Mouse (Mus musculus): ENCODE data around the gene Slc25a30. TPM values are rescaled to one million over a fixed set of nuclear protein-coding genes. Genes with fewer than 3 reads are reported as not detected.
A peak's percentile ranks its signal among the peaks of the same experiment; 100 is the strongest.
"Not testable (repeated sequence)": the region's sequence is repeated elsewhere in the genome, so short reads cannot be mapped to it uniquely, and the experiment has no call there.

The Slc25a30 gene
- polyA plus RNA-seq, 1 experiment from 2014 or later = 9.6 TPM

DNA sequence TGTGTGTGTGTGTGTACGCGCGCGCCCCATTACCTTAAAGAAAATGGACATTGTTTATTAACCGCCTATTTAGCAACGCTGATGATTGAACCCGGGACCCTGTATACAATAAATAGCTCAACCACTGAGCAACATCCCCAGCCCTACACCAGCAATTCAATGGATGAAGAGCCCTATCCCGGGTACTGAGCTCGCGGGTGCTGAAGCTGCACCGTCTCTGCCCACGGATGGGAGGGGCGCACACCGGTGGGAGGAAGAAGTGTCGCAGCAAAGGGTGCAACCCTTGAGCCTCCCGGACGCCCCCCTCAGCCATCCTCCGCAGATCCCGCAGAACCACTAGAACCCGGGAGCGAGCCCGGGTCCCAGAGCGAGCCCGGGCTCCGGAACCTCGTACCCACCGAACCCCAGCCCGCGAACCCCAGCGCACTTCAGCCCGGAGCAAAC is 391 bp downstream of the Slc25a30 start:
- ATAC-seq (ENCODE audit: low FRiP score, low TSS enrichment) = peak; percentile 66
- H3K9me3 ChIP-seq (ENCODE audit: control insufficient read depth, low read length) = no peaks in the 10 kb centered on the region
- no peaks in the 10 kb centered on the region for H3K36me3 ChIP-seq (ENCODE audit: control insufficient read depth, insufficient read depth, low read length)
- peak overlapping the region; percentile 77 for H3K4me3 ChIP-seq (ENCODE audit: low read length)
- H3K9ac ChIP-seq (ENCODE audit: low read depth, low read length) = peak overlapping the region; percentile 65
- H3K27ac ChIP-seq (ENCODE audit: low read depth, low read length) = peak overlapping the region; percentile 49; the same call in 1 of the 2 replicates
- peaks cover 10% of the 10 kb centered on the region for H3K27me3 ChIP-seq (ENCODE audit: control insufficient read depth, insufficient read depth, low read length)
- peak overlapping the region; percentile 77 for H3K4me2 ChIP-seq (replicated peaks; ENCODE audit: low read depth, low read length)
- under 1% methylated on average over 31 of the region's 31 CpGs for WGBS
- H3K4me1 ChIP-seq (ENCODE audit: control insufficient read depth, insufficient read depth, low read length) = no peaks in the 10 kb centered on the region

DNA sequence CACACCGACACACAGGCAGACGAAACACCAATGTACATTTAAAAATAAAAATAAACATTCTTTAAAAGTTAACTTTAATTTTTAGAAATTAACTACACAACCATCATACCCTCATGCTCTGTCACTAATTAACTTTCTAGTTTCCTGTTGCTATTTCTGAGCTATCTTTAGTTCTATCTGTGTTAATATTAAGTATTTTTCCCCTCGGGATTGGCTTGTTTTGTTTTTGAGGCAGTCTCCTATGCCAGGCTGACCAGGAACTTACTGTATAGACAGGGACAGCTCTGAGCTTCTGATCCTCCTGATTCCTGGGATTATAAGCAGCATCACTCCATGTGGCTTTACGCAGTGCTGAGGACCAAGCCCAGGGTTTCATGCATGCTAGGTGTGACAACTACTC is 6.9 kb downstream of the Slc25a30 start:
- H3K4me1 ChIP-seq (ENCODE audit: control insufficient read depth, insufficient read depth, low read length) = no peaks in the 10 kb centered on the region
- H3K9ac ChIP-seq (ENCODE audit: low read depth, low read length) = no peak overlapping the region
- no peaks in the 10 kb centered on the region for H3K9me3 ChIP-seq (ENCODE audit: control insufficient read depth, low read length)
- H3K27me3 ChIP-seq (ENCODE audit: control insufficient read depth, insufficient read depth, low read length) = no peaks in the 10 kb centered on the region
- no peak overlapping the region for H3K27ac ChIP-seq (ENCODE audit: low read depth, low read length)
- ATAC-seq (ENCODE audit: low FRiP score, low TSS enrichment) = no peak
- 0 out of 2 replicates have a peak, but pooled peaks cover 2% of the 10 kb centered on the region for H3K36me3 ChIP-seq (ENCODE audit: control insufficient read depth, insufficient read depth, low read length)
- H3K4me3 ChIP-seq (ENCODE audit: low read length) = no peak overlapping the region
- no peak overlapping the region for H3K4me2 ChIP-seq (replicated peaks; ENCODE audit: low read depth, low read length)
- 88% methylated on average over 4 of the region's 4 CpGs for WGBS

DNA sequence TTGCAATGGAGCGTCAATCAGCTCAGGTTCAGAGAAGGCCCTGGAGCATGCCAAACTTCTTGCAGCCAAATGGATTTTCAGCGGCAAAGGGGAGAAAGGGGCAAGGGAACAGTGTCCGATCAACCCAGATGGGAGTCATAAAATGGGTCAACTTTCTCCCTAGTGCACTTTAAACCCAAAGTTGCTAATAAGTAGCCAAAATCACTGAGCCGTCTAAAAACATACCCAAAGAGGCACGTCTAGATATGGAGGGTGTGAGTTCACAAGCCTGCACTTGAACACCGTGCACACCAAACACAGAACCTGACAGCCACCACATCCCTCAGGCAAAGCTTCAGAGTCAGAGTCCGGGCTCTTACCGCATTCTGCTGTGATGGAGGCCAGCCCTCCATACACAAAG is 10.2 kb downstream of the Slc25a30 start:
- no peak overlapping the region for H3K9ac ChIP-seq (ENCODE audit: low read depth, low read length)
- H3K4me3 ChIP-seq (ENCODE audit: low read length) = no peak overlapping the region
- no peaks in the 10 kb centered on the region for H3K9me3 ChIP-seq (ENCODE audit: control insufficient read depth, low read length)
- no peaks in the 10 kb centered on the region for H3K27me3 ChIP-seq (ENCODE audit: control insufficient read depth, insufficient read depth, low read length)
- WGBS = 67% methylated on average over 8 of the region's 8 CpGs
- 0 out of 2 replicates have a peak, but pooled peaks cover 5% of the 10 kb centered on the region for H3K4me1 ChIP-seq (ENCODE audit: control insufficient read depth, insufficient read depth, low read length)
- no peak for ATAC-seq (ENCODE audit: low FRiP score, low TSS enrichment)
- H3K36me3 ChIP-seq (ENCODE audit: control insufficient read depth, insufficient read depth, low read length) = 0 out of 2 replicates have a peak, but pooled peaks cover 2% of the 10 kb centered on the region
- no peak overlapping the region for H3K27ac ChIP-seq (ENCODE audit: low read depth, low read length)
- no peak overlapping the region for H3K4me2 ChIP-seq (replicated peaks; ENCODE audit: low read depth, low read length)

DNA sequence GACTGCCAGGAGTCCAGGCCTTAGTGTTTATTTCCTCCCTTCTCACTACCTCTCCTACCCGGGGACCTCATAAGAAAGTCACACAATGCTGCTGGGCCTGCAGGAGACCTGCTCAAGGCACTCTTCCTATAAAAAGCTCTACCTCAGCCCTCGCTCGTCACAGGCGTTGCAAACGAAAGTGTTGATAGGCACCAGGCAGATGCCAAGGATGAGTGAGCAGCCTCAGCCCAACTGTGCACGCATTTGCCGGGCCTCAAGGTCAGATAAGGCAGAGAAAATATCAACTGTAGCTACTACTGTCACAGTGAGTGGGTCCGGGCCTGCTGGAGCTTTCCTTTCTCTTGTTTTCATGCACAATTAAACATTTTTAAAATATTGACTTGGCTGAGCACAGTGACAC is 13.4 kb downstream of the Slc25a30 start:
- no peak overlapping the region for H3K27ac ChIP-seq (ENCODE audit: low read depth, low read length)
- H3K4me1 ChIP-seq (ENCODE audit: control insufficient read depth, insufficient read depth, low read length) = 0 out of 2 replicates have a peak, but pooled peaks cover 5% of the 10 kb centered on the region
- H3K4me3 ChIP-seq (ENCODE audit: low read length) = no peak overlapping the region
- H3K4me2 ChIP-seq (replicated peaks; ENCODE audit: low read depth, low read length) = no peak overlapping the region
- WGBS = 43% methylated on average over 8 of the region's 8 CpGs
- ATAC-seq (ENCODE audit: low FRiP score, low TSS enrichment) = peak; percentile 45
- no peaks in the 10 kb centered on the region for H3K9me3 ChIP-seq (ENCODE audit: control insufficient read depth, low read length)
- no peaks in the 10 kb centered on the region for H3K27me3 ChIP-seq (ENCODE audit: control insufficient read depth, insufficient read depth, low read length)
- no peak overlapping the region for H3K9ac ChIP-seq (ENCODE audit: low read depth, low read length)
- H3K36me3 ChIP-seq (ENCODE audit: control insufficient read depth, insufficient read depth, low read length) = peaks cover 7% of the 10 kb centered on the region; the same call in 1 of the 2 replicates

DNA sequence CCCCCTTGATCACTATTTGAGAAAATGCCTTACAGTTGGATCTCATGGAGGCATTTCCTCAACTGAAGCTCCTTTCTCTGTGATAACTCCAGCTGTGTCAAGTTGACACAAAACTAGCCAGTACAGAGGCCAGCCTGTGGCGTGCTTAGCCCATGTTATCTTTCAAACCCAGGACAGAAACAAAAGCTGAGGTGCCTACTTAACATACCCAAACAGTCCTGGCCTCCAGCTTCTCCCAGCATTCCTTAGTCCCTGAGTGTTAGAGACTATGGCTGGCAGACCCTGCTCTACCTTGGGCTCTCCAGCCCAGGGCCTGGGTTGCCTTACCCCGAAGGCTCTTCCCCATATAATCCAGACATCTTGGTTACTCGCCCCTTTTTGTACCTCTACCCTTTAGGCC is 14.4 kb downstream of the Slc25a30 start:
- H3K4me1 ChIP-seq (ENCODE audit: control insufficient read depth, insufficient read depth, low read length); H3K9ac ChIP-seq (ENCODE audit: low read depth, low read length); H3K27me3 ChIP-seq (ENCODE audit: control insufficient read depth, insufficient read depth, low read length); H3K9me3 ChIP-seq (ENCODE audit: control insufficient read depth, low read length); ATAC-seq (ENCODE audit: low FRiP score, low TSS enrichment); H3K4me3 ChIP-seq (ENCODE audit: low read length); H3K4me2 ChIP-seq (replicated peaks; ENCODE audit: low read depth, low read length); H3K27ac ChIP-seq (ENCODE audit: low read depth, low read length); H3K36me3 ChIP-seq (ENCODE audit: control insufficient read depth, insufficient read depth, low read length): not testable (repeated sequence)
- WGBS = 91% methylated on average over 3 of the region's 3 CpGs

GRCm38 (mm10) chr14:75771101-75771501 is 15.7 kb downstream of the Slc25a30 start:
- no peaks in the 10 kb centered on the region for H3K27me3 ChIP-seq (ENCODE audit: control insufficient read depth, insufficient read depth, low read length)
- H3K36me3 ChIP-seq (ENCODE audit: control insufficient read depth, insufficient read depth, low read length) = peaks cover 11% of the 10 kb centered on the region; the same call in 1 of the 2 replicates
- H3K4me1 ChIP-seq (ENCODE audit: control insufficient read depth, insufficient read depth, low read length) = 0 out of 2 replicates have a peak, but pooled peaks cover 5% of the 10 kb centered on the region
- H3K4me3 ChIP-seq (ENCODE audit: low read length) = no peak overlapping the region
- no peak for ATAC-seq (ENCODE audit: low FRiP score, low TSS enrichment)
- H3K27ac ChIP-seq (ENCODE audit: low read depth, low read length) = no peak overlapping the region
- H3K9me3 ChIP-seq (ENCODE audit: control insufficient read depth, low read length) = no peaks in the 10 kb centered on the region
- no peak overlapping the region for H3K9ac ChIP-seq (ENCODE audit: low read depth, low read length)
- 87% methylated on average over 8 of the region's 8 CpGs for WGBS
- H3K4me2 ChIP-seq (replicated peaks; ENCODE audit: low read depth, low read length) = no peak overlapping the region

DNA sequence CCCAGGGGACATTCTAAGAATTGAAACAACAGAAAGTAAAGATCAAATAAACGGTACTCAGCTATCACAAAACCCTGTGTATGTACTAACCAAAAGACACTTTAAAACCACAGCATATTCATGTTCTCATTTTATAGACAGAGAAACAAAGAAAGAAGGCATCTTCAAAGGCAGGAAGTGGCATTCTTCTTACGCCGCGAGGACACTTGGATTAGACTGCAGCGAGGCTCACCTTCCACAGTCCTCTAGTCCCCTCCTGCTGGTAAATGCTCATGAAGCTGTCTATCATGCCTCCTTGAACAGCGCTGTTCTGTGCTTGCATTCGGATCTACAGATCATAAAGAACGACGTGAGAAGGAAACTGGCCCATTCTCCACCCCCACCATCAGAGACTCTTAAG is 17.5 kb downstream of the Slc25a30 start:
- Histone ChIP-seq H3K27ac (ENCODE audit: low read depth, low read length) (no peak overlapping the region), H3K4me3 (ENCODE audit: low read length) (no peak overlapping the region), H3K9me3 (ENCODE audit: control insufficient read depth, low read length) (no peaks in the 10 kb centered on the region), H3K4me1 (ENCODE audit: control insufficient read depth, insufficient read depth, low read length) (0 out of 2 replicates have a peak, but pooled peaks cover 5% of the 10 kb centered on the region), H3K36me3 (ENCODE audit: control insufficient read depth, insufficient read depth, low read length) (peaks cover 13% of the 10 kb centered on the region; the same call in 1 of the 2 replicates), H3K9ac (ENCODE audit: low read depth, low read length) (no peak overlapping the region), H3K27me3 (ENCODE audit: control insufficient read depth, insufficient read depth, low read length) (no peaks in the 10 kb centered on the region), H3K4me2 (replicated peaks; ENCODE audit: low read depth, low read length) (no peak overlapping the region)
- 63% methylated on average over 9 of the region's 9 CpGs for WGBS
- ATAC-seq (ENCODE audit: low FRiP score, low TSS enrichment) = no peak

DNA sequence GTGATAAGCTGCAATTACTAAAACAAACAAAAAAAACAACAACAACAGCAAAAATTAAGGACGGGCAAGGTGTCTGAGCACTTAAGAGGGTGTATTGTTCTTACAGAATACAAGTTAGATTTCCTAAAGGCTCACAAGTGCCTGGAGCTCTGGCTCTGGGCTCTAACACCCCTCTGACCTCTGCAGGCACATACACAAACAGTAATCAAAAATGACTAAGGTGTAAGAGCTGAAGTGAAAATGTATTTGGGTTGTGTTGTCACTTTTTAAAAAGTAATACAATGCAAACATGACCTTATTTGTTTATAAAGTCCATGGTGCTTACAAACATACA is 18.6 kb downstream of the Slc25a30 start:
- ATAC-seq (ENCODE audit: low FRiP score, low TSS enrichment) = no peak; the same call in 1 of the 2 replicates
- Histone ChIP-seq H3K4me1 (ENCODE audit: control insufficient read depth, insufficient read depth, low read length) (0 out of 2 replicates have a peak, but pooled peaks cover 5% of the 10 kb centered on the region), H3K9me3 (ENCODE audit: control insufficient read depth, low read length) (no peaks in the 10 kb centered on the region), H3K27me3 (ENCODE audit: control insufficient read depth, insufficient read depth, low read length) (no peaks in the 10 kb centered on the region), H3K9ac (ENCODE audit: low read depth, low read length) (no peak overlapping the region), H3K27ac (ENCODE audit: low read depth, low read length) (no peak overlapping the region), H3K4me2 (replicated peaks; ENCODE audit: low read depth, low read length) (no peak overlapping the region), H3K36me3 (ENCODE audit: control insufficient read depth, insufficient read depth, low read length) (peaks cover 13% of the 10 kb centered on the region; the same call in 1 of the 2 replicates), H3K4me3 (ENCODE audit: low read length) (no peak overlapping the region)
- 11% methylated on average over 1 of the region's 1 CpGs for WGBS

DNA sequence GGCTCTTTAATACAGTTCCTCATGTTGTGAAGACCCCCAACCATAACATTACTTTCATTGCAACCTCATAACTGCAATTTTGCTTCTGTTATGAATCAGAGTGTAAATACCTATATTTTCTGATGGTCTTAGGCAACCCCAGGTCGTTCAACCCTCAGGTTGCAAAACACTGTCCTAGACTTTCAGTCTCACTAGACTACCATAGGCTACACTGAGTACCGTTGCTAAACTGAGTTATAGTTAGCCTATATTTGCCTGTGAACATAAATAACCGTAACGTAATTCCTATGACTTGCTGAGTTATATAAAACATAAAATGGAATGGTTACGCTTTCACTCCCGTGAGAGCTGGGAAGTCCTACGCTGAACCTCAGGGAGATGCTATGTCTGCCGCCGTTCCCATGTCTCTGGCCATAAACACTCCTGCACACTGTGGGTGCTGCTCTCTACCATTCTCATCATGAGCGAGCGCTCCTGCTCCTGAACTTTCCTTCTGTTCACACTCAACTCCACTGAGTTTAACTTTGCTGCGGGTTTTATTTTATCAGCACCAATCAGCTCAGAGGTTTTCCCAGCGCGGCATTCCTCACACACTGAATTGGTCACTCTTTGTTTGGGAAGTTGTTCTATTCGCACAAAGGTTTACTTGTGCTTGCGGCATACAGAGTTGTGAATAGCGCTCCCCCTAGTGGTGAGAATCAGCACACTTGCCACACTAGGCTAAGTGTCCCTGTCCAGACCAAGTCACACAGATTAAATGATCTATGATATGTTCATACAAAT is 19.2 kb downstream of the Slc25a30 start:
- H3K4me3 ChIP-seq (ENCODE audit: low read length) = no peak overlapping the region
- 51% methylated on average over 17 of the region's 17 CpGs for WGBS
- peak; percentile 86 for ATAC-seq (ENCODE audit: low FRiP score, low TSS enrichment)

More for the DNA sequence above, 19.2 kb downstream of the Slc25a30 start:
- H3K36me3 ChIP-seq (ENCODE audit: control insufficient read depth, insufficient read depth, low read length) = peaks cover 13% of the 10 kb centered on the region; the same call in 1 of the 2 replicates
- H3K9ac ChIP-seq (ENCODE audit: low read depth, low read length) = peak overlapping the region; percentile 25; the same call in 1 of the 2 replicates
- peak overlapping the region; percentile 22 for H3K4me2 ChIP-seq (replicated peaks; ENCODE audit: low read depth, low read length)
- H3K4me1 ChIP-seq (ENCODE audit: control insufficient read depth, insufficient read depth, low read length) = 0 out of 2 replicates have a peak, but pooled peaks cover 2% of the 10 kb centered on the region
- no peaks in the 10 kb centered on the region for H3K9me3 ChIP-seq (ENCODE audit: control insufficient read depth, low read length)
- no peak overlapping the region for H3K27ac ChIP-seq (ENCODE audit: low read depth, low read length)
- H3K27me3 ChIP-seq (ENCODE audit: control insufficient read depth, insufficient read depth, low read length) = no peaks in the 10 kb centered on the region
